Mouse (Mus musculus) liver, adult 2 months (tissue): ENCODE measurements at regions not wholly inside any gene's neighbourhood (a gene's known extent, or its start where the extent isn't known, plus 50 kb on each side); places are given as distances from the start of the nearest gene placed in this dataset.
A peak's percentile ranks its signal among the peaks of the same experiment; 100 is the strongest.

ENCODE experiments used
- DNase-seq: peaks from one replicate; pipeline ENCODE4 v3.0.0-alpha.2; 2011; ENCODE audit warnings: low read depth, low spot score; ENCODE audit errors: extremely low read depth
- H3K27ac ChIP-seq: fragments of 200-500 bp; replicated peaks from 2 replicates; pipeline ENCODE4 v1.5.1; 2012; ENCODE audit warnings: low read depth, mild to moderate bottlenecking, control low read depth, inconsistent platforms, low read length; ENCODE audit not compliant: insufficient read depth
- H3K27me3 ChIP-seq: fragments of 200-500 bp; 2 replicates; pipeline ENCODE4 v1.6.1; 2012; ENCODE audit warnings: mild to moderate bottlenecking, moderate library complexity, low read length, inconsistent platforms; ENCODE audit not compliant: control insufficient read depth, insufficient read depth
- H3K36me3 ChIP-seq: fragments of 200-500 bp; 2 replicates; pipeline ENCODE4 v1.6.1; 2012; ENCODE audit warnings: low read length, inconsistent platforms; ENCODE audit not compliant: control insufficient read depth, insufficient read depth
- H3K4me1 ChIP-seq: fragments of 200-500 bp; 2 replicates; pipeline ENCODE4 v1.6.1; 2011; ENCODE audit warnings: low read length; ENCODE audit not compliant: control insufficient read depth, insufficient read depth
- H3K4me3 ChIP-seq: fragments of 200-500 bp; 2 replicates; pipeline ENCODE4 v1.5.1; 2011; ENCODE audit warnings: low read depth, mild to moderate bottlenecking, control low read depth, low read length, moderate library complexity; ENCODE audit not compliant: insufficient read depth
- H3K79me2 ChIP-seq: fragments of 200-500 bp; 2 replicates; pipeline ENCODE4 v1.6.1; 2012; ENCODE audit warnings: inconsistent platforms, mild to moderate bottlenecking, low read length, moderate library complexity; ENCODE audit not compliant: control insufficient read depth, insufficient read depth
- H3K9ac ChIP-seq: fragments of 200-500 bp; 2 replicates; pipeline ENCODE4 v1.6.1; 2012; ENCODE audit warnings: low read depth, mild to moderate bottlenecking, control low read depth, inconsistent platforms, low read length
- CTCF ChIP-seq: fragments of 200-500 bp; IDR thresholded peaks from 2 replicates; pipeline ENCODE4 v1.5.1; 2011; ENCODE audit warnings: low read depth, low read length, control low read depth
- POLR2A ChIP-seq: fragments of 200-500 bp; IDR thresholded peaks from 2 replicates; pipeline ENCODE4 v1.6.1; 2011; ENCODE audit warnings: low read length, control low read depth; ENCODE audit not compliant: insufficient read depth; ENCODE audit errors: extremely low read depth
- WGBS: fragments of 180-500 bp; shearing (Covaris S2); methylation state at CpG from one replicate; pipeline ENCODE4 v1.1.7; 2018; 5-methylcytosine and 5-hydroxymethylcytosine counted together

- peak; percentile 79 for DNase-seq
- H3K9ac ChIP-seq, result no peak overlapping the region
- H3K4me3 ChIP-seq, result no peak overlapping the region
- no peaks in the 10 kb centered on the region for H3K79me2 ChIP-seq
- H3K4me1 ChIP-seq, result peaks cover 7% of the 10 kb centered on the region; the same call in 1 of the 2 replicates
- H3K27me3 ChIP-seq, result no peaks in the 10 kb centered on the region
- H3K36me3 ChIP-seq, result no peaks in the 10 kb centered on the region
- TF ChIP-seq POLR2A (no peak), CTCF (no peak)
- no peak overlapping the region for H3K27ac ChIP-seq
These were observed 521.0 kb downstream of the 1190002N15Rik start for GRCm38 (mm10) chr9:94016747-94017487.

GRCm38 (mm10) chr9:93992216-93992615 lies 545.7 kb downstream of the 1190002N15Rik start:
- no peaks in the 10 kb centered on the region for H3K79me2 ChIP-seq
- H3K27me3 ChIP-seq, result no peaks in the 10 kb centered on the region
- no peaks in the 10 kb centered on the region for H3K4me1 ChIP-seq
- H3K36me3 ChIP-seq, result no peaks in the 10 kb centered on the region
- DNase-seq, result no peak
- no peak overlapping the region for H3K4me3 ChIP-seq
- no peak overlapping the region for H3K27ac ChIP-seq
- TF ChIP-seq POLR2A (no peak), CTCF (no peak)
- WGBS, result 76% methylated on average over 3 of the region's 3 CpGs
- no peak overlapping the region for H3K9ac ChIP-seq

GRCm38 (mm10) chr9:93991141-93991540 lies 546.7 kb downstream of the 1190002N15Rik start:
- no peak overlapping the region for H3K9ac ChIP-seq
- H3K27ac ChIP-seq, result no peak overlapping the region
- TF ChIP-seq CTCF (no peak), POLR2A (no peak)
- no peaks in the 10 kb centered on the region for H3K27me3 ChIP-seq
- H3K4me1 ChIP-seq, result no peaks in the 10 kb centered on the region
- no peak for DNase-seq
- no peaks in the 10 kb centered on the region for H3K36me3 ChIP-seq
- H3K79me2 ChIP-seq, result no peaks in the 10 kb centered on the region
- WGBS, result 48% methylated on average over 1 of the region's 1 CpGs
- no peak overlapping the region for H3K4me3 ChIP-seq

GRCm38 (mm10) chr9:93981136-93981535 lies 556.7 kb downstream of the 1190002N15Rik start:
- Histone ChIP-seq H3K4me1 (no peaks in the 10 kb centered on the region), H3K9ac (no peak overlapping the region), H3K36me3 (no peaks in the 10 kb centered on the region), H3K4me3 (no peak overlapping the region), H3K79me2 (no peaks in the 10 kb centered on the region), H3K27ac (no peak overlapping the region), H3K27me3 (no peaks in the 10 kb centered on the region)
- 77% methylated on average over 2 of the region's 2 CpGs for WGBS
- TF ChIP-seq POLR2A, result no peak
- no peak for TF ChIP-seq CTCF
- DNase-seq, result no peak

- H3K4me3 ChIP-seq, result no peak overlapping the region
- no peaks in the 10 kb centered on the region for H3K79me2 ChIP-seq
- no peak for DNase-seq
- H3K9ac ChIP-seq, result no peak overlapping the region
- no peaks in the 10 kb centered on the region for H3K27me3 ChIP-seq
- H3K27ac ChIP-seq, result no peak overlapping the region
- H3K4me1 ChIP-seq, result no peaks in the 10 kb centered on the region
- WGBS, result 76% methylated on average over 6 of the region's 6 CpGs
- no peak for TF ChIP-seq POLR2A
- TF ChIP-seq CTCF, result no peak
- H3K36me3 ChIP-seq, result no peaks in the 10 kb centered on the region
These were observed 568.1 kb downstream of the 1190002N15Rik start for GRCm38 (mm10) chr9:93969691-93970284.

- Histone ChIP-seq H3K4me3 (no peak overlapping the region), H3K27me3 (no peaks in the 10 kb centered on the region)
- TF ChIP-seq CTCF (no peak), POLR2A (no peak)
These were observed 568.8 kb downstream of the 1190002N15Rik start for GRCm38 (mm10) chr9:93969118-93969517.

More at GRCm38 (mm10) chr9:93969118-93969517, 568.8 kb downstream of the 1190002N15Rik start:
- DNase-seq, result no peak
- Histone ChIP-seq H3K36me3 (no peaks in the 10 kb centered on the region), H3K79me2 (no peaks in the 10 kb centered on the region), H3K27ac (no peak overlapping the region), H3K4me1 (no peaks in the 10 kb centered on the region), H3K9ac (no peak overlapping the region)
- 94% methylated on average over 5 of the region's 5 CpGs for WGBS
